Mouse (Mus musculus): ENCODE results near the gene Ddx54. TPM values are rescaled to one million over a fixed set of nuclear protein-coding genes. Genes with fewer than 3 reads are reported as not detected.

Gene Ddx54
- total RNA-seq, 2 experiments from 2014 or later, result 50.4 to 51.1 TPM

DNA sequence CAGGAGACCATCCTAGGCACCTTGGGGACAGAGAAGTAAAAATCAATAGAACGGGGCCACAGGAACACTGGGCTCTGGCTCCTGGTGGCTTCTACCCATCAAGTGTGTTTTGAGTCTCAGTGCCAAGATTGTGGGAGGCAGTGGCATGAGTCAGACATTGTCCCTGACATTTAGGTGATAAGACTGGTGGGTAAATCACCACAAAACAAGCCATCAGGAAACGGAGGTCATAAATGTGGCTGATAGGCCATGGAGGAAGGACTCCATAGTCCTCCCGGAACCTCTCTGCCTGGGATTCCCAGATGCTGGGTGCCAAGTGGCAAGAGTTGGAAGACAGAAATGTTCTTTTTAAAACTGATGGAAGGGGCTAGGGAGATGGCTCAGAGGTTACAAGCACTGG is 31.7 kb downstream of the Ddx54 start:
- peak; percentile 74 to 78 for DNase-seq

DNA sequence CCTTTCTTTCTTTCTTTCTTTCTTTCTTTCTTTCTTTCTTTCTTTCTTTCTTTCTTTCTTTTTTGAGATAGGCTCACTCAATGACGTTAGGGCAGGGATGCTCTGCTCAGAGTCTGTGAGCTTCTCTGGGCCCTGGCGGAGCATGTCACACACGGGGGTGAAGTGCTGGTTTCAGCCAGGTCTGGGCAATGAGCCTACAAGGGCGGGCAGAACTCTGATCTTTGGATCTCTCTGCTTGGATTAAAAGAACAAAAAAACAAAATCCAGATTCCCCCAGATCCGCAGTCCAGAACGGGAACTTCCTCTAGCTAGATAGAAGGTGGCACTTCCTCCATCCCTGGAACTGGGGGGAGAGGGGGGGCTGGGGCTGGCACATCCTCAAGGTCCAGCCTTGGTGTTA is 33.3 kb downstream of the Ddx54 start:
- DNase-seq, result peak; percentile 69 to 74

DNA sequence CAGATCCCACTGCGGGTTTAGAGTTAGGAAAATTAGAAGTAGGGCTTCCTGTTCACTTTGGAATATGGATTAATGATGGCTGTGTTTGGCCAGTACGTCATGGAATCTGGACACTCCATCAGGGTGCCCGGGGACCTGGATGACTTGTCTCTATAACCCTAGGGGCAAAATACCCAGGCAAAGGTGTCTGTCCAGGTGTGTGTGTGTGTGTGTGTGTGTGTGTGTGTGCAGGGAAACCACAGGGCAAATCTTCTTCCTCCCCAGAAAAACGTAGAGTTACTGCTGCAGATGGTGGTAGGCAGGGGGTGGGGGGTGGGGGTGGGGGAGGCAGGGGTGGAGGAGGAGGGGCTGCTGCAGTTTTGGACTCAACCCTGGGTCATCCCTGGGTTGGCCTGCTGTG is 34.8 kb downstream of the Ddx54 start:
- no peak for DNase-seq

GRCm38 (mm10) chr5:120647814-120648491 is 35.4 kb downstream of the Ddx54 start:
- no peak for DNase-seq

DNA sequence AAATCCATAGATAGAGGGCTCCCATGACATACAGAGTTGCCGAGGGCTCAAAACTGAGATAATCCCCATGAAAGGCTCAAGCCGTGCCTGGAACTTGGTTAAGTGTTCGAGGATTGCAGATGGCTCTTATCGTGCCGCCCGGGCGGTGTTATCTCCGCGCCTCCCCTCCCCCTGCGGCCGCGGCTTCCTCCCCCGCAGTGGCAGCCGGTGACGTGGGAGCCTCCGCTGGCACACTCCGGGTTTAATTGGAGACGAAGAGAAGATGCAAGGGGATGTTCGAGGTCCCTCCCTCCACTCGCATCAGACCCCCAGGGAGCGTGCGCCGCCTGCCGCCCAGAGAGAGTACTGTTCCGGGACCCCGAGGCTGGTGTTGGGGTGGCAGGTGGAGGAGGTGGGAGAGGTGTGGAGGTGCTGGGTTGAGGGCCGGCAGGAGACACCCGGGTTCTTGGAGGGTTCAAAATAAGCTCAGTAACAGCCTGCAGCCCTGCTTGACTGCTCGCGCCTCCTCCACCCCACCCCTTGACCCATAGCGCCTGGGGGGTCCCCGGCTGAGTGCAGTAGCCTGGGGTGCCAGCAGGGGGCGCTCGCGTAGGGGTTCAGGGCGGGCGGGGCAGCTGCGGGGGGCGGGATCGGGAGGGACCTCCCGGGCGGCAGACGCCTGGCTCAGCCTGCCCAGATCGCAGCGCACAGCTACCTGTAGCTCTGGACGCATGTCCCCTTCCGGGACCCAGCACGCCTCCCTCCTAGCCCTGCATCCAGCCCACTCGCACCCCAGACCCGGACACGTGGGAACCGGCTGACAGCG is 36.2 kb downstream of the Ddx54 start, which contains the start of gene Rasal1:
Rasal1 (plus strand) TSS at position 244 of the 805 bp plus-strand sequence.
- DNase-seq, result peak; percentile 73 to 83

GRCm38 (mm10) chr5:120649374-120649933 is 36.9 kb downstream of the Ddx54 start:
- DNase-seq, result peak in 1 of 2 experiments; percentile 24

DNA sequence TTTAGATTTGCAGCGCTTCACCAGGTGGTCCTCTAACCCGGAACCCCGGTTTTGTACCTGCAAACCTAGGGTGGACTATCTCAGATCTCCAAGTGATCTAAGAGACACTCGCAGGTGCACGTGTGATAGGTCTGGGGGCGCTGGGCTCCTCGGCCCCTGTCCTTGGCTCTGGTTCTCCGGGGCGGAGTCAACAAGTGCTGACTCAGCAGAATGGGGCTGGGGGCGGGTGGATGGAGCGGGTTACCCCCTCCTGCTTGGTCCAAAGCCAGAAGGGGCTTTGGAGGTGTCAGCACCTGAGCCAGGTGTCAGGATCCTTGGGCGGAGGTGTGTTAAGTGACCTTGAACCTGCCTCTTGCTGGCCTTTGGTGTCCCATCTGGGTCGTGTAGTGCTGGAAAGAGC is 37.4 kb downstream of the Ddx54 start:
- no peak for DNase-seq

- DNase-seq, result no peak
These were observed 38.7 kb downstream of the Ddx54 start for GRCm38 (mm10) chr5:120651230-120651629.

- DNase-seq, result no peak
These were observed 40.6 kb downstream of the Ddx54 start for GRCm38 (mm10) chr5:120652915-120653701.

- no peak for DNase-seq
These were observed 41.3 kb downstream of the Ddx54 start for GRCm38 (mm10) chr5:120653873-120654272.

DNA sequence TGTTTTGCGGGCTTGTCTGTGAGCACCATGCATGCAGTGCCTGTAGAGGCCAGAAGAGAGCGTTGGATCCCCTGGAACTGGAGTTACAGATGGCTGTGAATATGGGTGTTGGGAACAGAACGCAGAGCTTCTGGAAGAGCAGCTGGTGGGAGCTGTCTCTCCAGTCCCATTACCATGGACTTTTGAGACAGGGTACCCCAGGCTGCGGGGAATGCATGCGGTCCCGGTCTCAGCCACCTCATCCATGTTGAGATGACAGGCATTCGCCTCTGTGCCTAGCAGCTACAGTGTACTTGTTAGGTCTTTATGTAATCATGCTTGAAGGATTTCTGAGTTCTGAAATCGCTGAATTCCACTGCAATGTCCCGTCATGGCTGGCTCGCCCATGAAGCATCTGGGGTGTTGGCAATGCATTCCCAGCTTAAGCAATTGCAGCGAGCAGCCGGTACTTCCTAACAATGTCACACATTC is 43.8 kb downstream of the Ddx54 start:
- DNase-seq, result no peak

DNA sequence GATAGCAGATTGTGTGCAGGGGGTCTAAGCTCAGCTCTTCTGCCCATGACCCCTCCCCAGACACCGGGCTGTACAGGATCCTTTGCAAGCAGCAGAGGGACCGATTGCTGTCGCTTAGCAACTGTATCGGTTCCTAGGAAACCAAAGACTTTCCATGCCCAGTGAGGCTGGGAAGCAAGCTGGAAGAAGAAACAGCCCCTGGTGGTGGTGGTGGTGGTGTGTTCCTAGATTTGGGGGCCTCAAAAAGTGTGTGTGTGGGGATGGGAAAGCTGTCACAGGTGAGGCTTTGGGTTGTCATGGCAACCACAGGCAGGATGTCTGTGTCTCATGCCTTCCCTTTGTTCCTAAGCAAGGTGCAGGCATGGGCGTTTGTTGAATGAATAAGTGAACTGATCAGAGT is 48.3 kb downstream of the Ddx54 start:
- DNase-seq, result no peak

- DNase-seq, result no peak
These were observed 52.3 kb downstream of the Ddx54 start for GRCm38 (mm10) chr5:120664888-120665287.

DNA sequence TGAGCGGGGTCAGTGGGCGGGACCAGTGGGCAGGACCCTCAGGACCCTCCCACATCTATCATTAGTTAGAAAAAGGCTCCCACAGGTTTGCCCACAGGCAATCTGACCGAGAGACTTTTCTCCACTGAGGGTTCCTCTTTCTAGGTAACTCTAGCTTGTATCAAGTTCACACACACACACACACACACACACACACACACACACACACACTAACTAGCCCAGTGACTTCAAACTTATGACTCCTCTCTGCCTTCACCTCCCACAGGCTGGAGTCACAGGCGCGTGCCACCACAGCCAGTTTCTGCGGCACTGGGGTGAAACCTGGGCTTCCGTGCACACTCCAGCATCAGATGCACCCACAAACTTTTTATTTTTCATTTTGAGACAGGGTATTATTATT is 56.2 kb downstream of the Ddx54 start:
- DNase-seq, result no peak

DNA sequence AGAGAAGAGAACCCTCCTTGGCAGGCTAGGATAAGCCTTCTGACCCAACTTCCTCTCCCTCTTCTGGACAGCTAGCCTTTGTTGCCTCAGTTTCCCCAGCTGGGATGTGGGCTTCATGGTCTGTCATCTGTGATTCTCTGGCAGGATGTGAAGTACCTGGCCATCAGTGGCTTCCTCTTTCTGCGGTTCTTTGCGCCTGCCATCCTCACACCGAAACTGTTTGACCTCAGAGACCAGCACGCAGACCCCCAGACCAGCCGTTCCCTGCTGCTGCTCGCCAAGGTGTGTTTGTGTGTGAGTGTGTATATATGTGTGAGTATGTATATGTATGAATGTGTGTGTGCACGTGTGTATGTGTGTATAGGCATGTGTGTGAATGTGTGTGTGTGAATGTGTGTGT is 57.6 kb downstream of the Ddx54 start:
- no peak for DNase-seq

DNA sequence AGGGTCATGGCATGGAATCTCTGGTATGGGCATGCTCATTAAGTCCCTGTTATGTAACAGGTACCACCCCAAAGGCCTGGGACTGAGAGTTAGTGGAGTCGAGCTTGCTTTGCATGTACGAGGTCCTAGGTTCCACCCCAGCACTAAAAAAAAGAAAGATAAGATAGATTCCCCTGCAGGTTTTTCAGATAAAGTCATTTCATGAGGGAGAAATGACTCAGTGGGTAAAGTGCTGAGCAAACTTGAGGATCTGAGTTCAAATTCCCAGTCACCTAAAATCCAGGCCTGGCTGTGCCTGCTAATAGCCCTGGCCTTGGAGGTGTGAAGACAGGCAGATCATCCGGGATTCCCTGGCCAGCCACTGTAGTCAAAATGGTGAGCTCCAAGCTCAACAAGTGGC is 59.3 kb downstream of the Ddx54 start:
- no peak for DNase-seq

GRCm38 (mm10) chr5:120673626-120674025 is 61.1 kb downstream of the Ddx54 start:
- DNase-seq, result peak; percentile 75 to 77

DNA sequence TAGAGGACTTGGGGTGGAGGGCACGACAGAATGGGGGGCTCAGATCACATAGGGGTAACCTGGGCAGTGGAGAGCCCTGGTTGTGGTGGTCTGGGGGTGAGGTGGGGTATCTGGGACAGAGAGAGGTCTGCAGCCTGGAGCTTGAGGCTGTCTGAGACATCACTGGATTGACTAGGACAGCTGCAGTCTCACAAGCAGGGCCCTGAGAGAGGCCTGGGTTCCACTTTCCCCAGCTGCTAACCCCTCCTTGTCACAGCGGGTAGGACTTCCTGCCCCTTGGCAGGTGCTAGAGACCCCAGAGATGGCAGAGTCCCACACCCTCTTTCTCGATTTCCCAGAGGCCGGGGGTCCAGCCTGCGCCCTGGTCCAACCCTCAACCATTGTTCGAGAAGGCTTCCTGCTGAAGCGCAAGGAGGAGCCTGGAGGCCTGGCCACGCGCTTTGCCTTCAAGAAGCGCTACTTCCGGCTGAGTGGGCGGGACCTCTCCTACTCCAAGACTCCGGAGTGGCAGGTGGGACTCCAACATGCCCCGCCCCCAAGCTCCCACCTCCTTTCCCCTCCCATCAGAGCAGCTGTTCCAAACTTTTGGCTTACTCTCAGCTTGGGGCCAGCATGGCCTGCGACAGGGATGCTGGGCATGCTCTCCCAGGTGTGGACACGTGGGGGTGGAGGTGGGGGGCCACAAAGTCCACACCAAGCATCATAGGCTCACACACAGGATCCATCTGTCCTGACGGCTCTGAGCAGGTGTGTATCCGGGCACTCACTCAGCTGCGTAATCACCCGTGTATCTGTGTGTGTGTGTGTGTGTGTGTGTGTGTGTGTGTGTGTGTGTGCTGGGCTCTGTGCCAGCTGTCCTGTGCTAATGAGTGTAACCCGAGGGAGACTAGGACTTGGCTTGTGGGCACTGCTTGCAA is 61.9 kb downstream of the Ddx54 start:
- no peak for DNase-seq

DNA sequence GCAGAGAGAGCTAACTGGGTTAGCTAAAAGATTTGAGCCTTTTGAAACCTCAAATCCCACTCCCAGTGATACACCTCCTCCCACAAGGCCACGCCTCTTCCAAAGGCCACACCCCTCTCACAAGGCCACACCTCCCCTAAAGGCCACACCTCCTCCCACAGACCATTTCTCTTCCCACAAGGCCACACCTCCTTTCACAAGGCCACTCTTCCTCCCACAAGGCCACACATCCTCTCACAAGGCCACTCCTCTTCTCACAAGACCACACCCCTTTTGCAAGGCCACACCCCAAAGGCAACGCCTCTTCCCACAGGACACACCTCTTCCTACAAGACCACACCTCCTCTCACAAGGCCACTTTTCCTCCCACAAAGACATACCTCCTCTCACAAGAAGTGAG is 65.0 kb downstream of the Ddx54 start:
- DNase-seq, result peak in 1 of 2 experiments; percentile 42

All from adrenal gland, postnatal 36 days (tissue).